Mouse (Mus musculus): ENCODE measurements around the gene Olfr616. TPM values are rescaled to one million over a fixed set of nuclear protein-coding genes. Genes with fewer than 3 reads are reported as not detected.
"Not testable (repeated sequence)": the region's sequence is repeated elsewhere in the genome, so short reads cannot be mapped to it uniquely, and the experiment has no call there.

Olfr616 gene
- polyA plus RNA-seq, 1 experiment from 2014 or later = not detected

- not testable (repeated sequence) for H3K4me3 ChIP-seq (ENCODE audit: low read depth, low read length); H3K4me2 ChIP-seq (ENCODE audit: low read depth, severe bottlenecking); ATAC-seq (ENCODE audit: insufficient number of reproducible peaks, low FRiP score, low TSS enrichment, low read depth); H3K4me1 ChIP-seq (ENCODE audit: control insufficient read depth, insufficient read depth, low read length); H3K27ac ChIP-seq (replicated peaks; ENCODE audit: low read depth, low read length); H3K27me3 ChIP-seq (ENCODE audit: control insufficient read depth, insufficient read depth, low read length); H3K9ac ChIP-seq (ENCODE audit: low read length); H3K36me3 ChIP-seq (ENCODE audit: control insufficient read depth, insufficient read depth, low read length); H3K9me3 ChIP-seq (ENCODE audit: control insufficient read depth, low read length); DNase-seq (ENCODE audit: low spot score)
- 74% methylated on average over 1 of the region's 1 CpGs for WGBS
Measured at GRCm38 (mm10) chr7:103520746-103521145, 48.2 kb downstream of the Olfr616 start, which contains the start of gene Olfr611. Olfr611 (minus strand) TSS chr7:103520846.

Small RNA genes lying within 50 kb of the gene (microRNA-seq; reads per million reads assigned to microRNA genes)
- not detected for gene Gm26506

Other genes starting within 250 kb of the Olfr616 start
- gene Olfr598, start 245.6 kb downstream of the Olfr616 start, polyA plus RNA-seq (2014; fragmentation: Nextera tagmentation; extraction: Ambion mirVana) = not detected in 2 replicates
- not detected in 2 replicates for gene Olfr599, start 233.2 kb downstream of the Olfr616 start, polyA plus RNA-seq (2014; fragmentation: Nextera tagmentation; extraction: Ambion mirVana)
- not detected in 2 replicates for gene Olfr600, start 219.5 kb downstream of the Olfr616 start, polyA plus RNA-seq (2014; fragmentation: Nextera tagmentation; extraction: Ambion mirVana)
- not detected in 2 replicates for gene Olfr601, start 206.5 kb downstream of the Olfr616 start, polyA plus RNA-seq (2014; fragmentation: Nextera tagmentation; extraction: Ambion mirVana)
- not detected in 2 replicates for gene Olfr603, start 183.0 kb downstream of the Olfr616 start, polyA plus RNA-seq (2014; fragmentation: Nextera tagmentation; extraction: Ambion mirVana)
- not detected in 2 replicates for gene Usp17lc, start 154.1 kb downstream of the Olfr616 start, polyA plus RNA-seq (2014; fragmentation: Nextera tagmentation; extraction: Ambion mirVana)
- gene Olfr605, start 123.7 kb downstream of the Olfr616 start, polyA plus RNA-seq (2014; fragmentation: Nextera tagmentation; extraction: Ambion mirVana) = not detected in 2 replicates
- gene Olfr606, start 120.1 kb downstream of the Olfr616 start, polyA plus RNA-seq (2014; fragmentation: Nextera tagmentation; extraction: Ambion mirVana) = not detected in 2 replicates
- gene Olfr607, start 105.0 kb downstream of the Olfr616 start, polyA plus RNA-seq (2014; fragmentation: Nextera tagmentation; extraction: Ambion mirVana) = not detected in 2 replicates
- gene Olfr608, start 99.3 kb downstream of the Olfr616 start, polyA plus RNA-seq (2014; fragmentation: Nextera tagmentation; extraction: Ambion mirVana) = not detected in 2 replicates
- not detected in 2 replicates for gene Olfr609, start 71.1 kb downstream of the Olfr616 start, polyA plus RNA-seq (2014; fragmentation: Nextera tagmentation; extraction: Ambion mirVana)
- gene Olfr610, start 57.0 kb downstream of the Olfr616 start, polyA plus RNA-seq (2014; fragmentation: Nextera tagmentation; extraction: Ambion mirVana) = not detected in 2 replicates
- gene Olfr611, start 48.3 kb downstream of the Olfr616 start, polyA plus RNA-seq (2014; fragmentation: Nextera tagmentation; extraction: Ambion mirVana) = not detected in 2 replicates
- gene Olfr612, start 26.4 kb downstream of the Olfr616 start, polyA plus RNA-seq (2014; fragmentation: Nextera tagmentation; extraction: Ambion mirVana) = not detected in 2 replicates
- not detected in 2 replicates for gene Olfr613, start 21.1 kb downstream of the Olfr616 start, polyA plus RNA-seq (2014; fragmentation: Nextera tagmentation; extraction: Ambion mirVana)
- not detected in 2 replicates for gene Olfr615, start 13.1 kb downstream of the Olfr616 start, polyA plus RNA-seq (2014; fragmentation: Nextera tagmentation; extraction: Ambion mirVana)
- gene Olfr617, start 3.9 kb upstream of the Olfr616 start, polyA plus RNA-seq (2014; fragmentation: Nextera tagmentation; extraction: Ambion mirVana) = not detected in 2 replicates
- gene Olfr618, start 21.0 kb upstream of the Olfr616 start, polyA plus RNA-seq (2014; fragmentation: Nextera tagmentation; extraction: Ambion mirVana) = not detected in 2 replicates
- gene Olfr619, start 31.4 kb upstream of the Olfr616 start, polyA plus RNA-seq (2014; fragmentation: Nextera tagmentation; extraction: Ambion mirVana) = not detected in 2 replicates
- not detected in 2 replicates for gene Olfr620, start 43.4 kb upstream of the Olfr616 start, polyA plus RNA-seq (2014; fragmentation: Nextera tagmentation; extraction: Ambion mirVana)
- gene Olfr622, start 73.6 kb upstream of the Olfr616 start, polyA plus RNA-seq (2014; fragmentation: Nextera tagmentation; extraction: Ambion mirVana) = not detected in 2 replicates
- not detected in 2 replicates for gene Olfr623, start 94.6 kb upstream of the Olfr616 start, polyA plus RNA-seq (2014; fragmentation: Nextera tagmentation; extraction: Ambion mirVana)
- 0.08 and 0.10 TPM in 2 replicates for gene Olfr624, start 102.0 kb upstream of the Olfr616 start, polyA plus RNA-seq (2014; fragmentation: Nextera tagmentation; extraction: Ambion mirVana)
- gene Olfr625-ps1, start 113.6 kb upstream of the Olfr616 start, polyA plus RNA-seq (2014; fragmentation: Nextera tagmentation; extraction: Ambion mirVana) = not detected in 2 replicates
- not detected in 2 replicates for gene Olfr243, start 145.5 kb upstream of the Olfr616 start, polyA plus RNA-seq (2014; fragmentation: Nextera tagmentation; extraction: Ambion mirVana)
- not detected in 2 replicates for gene Olfr628, start 161.2 kb upstream of the Olfr616 start, polyA plus RNA-seq (2014; fragmentation: Nextera tagmentation; extraction: Ambion mirVana)
- gene Olfr629, start 175.8 kb upstream of the Olfr616 start, polyA plus RNA-seq (2014; fragmentation: Nextera tagmentation; extraction: Ambion mirVana) = not detected in 2 replicates
- gene Olfr630, start 188.2 kb upstream of the Olfr616 start, polyA plus RNA-seq (2014; fragmentation: Nextera tagmentation; extraction: Ambion mirVana) = not detected in 2 replicates
- not detected in 2 replicates for gene Olfr69, start 202.5 kb upstream of the Olfr616 start, polyA plus RNA-seq (2014; fragmentation: Nextera tagmentation; extraction: Ambion mirVana)
- not detected in 2 replicates for gene Olfr68, start 210.6 kb upstream of the Olfr616 start, polyA plus RNA-seq (2014; fragmentation: Nextera tagmentation; extraction: Ambion mirVana)
- not detected in 2 replicates for gene Olfr67, start 222.7 kb upstream of the Olfr616 start, polyA plus RNA-seq (2014; fragmentation: Nextera tagmentation; extraction: Ambion mirVana)
- gene Hbb-bt, start 244.9 kb upstream of the Olfr616 start, polyA plus RNA-seq (2014; fragmentation: Nextera tagmentation; extraction: Ambion mirVana) = 518 and 565 TPM in 2 replicates